Mouse (Mus musculus) WW6 (cell line): ENCODE measurements around the gene Rbm18.

ENCODE experiments used
- DNase-seq: peaks from one replicate; pipeline ENCODE4 v3.0.0-alpha.2; 2013; ENCODE audit warnings: low read depth, low spot score

The Rbm18 gene

DNA sequence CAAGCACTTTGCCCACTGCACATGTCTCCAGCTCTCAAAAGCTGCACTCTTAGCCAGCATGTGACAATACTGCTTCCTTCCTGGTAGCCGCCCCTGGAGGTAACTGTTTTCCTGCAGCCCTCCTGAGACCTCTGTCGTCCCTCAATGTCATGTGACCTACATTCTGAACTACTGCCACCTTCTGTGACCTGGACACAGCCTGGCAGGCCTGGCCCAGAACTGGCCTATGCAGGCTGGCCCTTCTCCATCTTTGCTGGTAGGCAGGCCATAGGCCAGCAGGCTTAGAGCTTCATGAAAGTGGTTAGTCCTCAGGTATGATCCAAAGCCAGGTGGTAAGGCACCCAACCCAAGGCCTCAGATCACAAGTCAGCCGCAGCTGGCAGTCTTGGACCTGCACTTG, 62.8 kb downstream of the Rbm18 start:
- no peak for DNase-seq

DNA sequence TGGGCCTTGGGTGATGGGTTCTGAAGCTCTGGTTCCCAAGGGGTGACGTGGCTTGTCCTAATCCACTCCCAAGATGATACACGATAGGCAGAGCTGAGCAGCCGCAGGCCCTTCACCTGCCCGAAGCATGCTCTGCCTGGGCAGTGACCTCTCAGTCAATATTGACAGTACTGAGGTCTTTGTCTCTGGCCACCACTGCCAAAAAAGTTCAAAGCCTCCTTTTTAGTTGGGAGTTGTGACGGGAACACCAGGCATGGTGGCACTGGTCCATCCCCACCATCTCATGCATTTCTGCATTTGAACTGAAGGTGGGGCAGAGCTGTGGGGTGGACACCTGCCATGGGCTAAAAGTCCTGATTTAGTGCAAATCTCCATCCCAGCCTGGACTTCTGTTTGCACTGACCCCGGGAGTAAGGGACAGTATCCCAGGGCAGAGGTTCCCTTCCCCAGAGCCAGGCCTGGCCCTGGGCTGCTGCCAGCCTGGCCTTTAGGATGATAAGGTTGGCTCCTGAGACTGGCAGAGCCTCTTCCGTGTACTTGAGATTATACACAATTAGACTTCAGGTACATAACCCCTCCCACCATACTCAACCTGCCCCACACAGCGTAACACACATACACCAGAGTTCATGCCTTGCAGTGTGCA, 64.8 kb downstream of the Rbm18 start:
- no peak for DNase-seq

DNA sequence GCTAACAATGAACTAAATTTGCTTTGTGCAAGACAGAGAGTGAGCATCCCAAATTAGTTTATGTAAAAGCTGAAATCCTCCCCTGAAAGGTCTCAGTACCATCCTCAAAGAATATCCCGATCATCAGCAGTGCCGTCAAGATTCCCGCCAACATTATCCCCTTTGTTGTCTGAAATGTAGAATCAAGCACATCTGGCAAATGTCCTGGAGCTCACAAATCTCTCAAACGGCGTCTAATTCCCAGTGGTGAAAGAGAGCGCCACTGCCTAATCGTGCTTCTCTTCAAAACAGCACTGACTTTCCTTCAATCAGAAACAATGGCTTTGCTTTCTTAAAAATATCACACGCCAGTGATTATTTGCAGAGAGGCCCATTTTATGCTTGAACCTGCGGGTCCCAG, 69.4 kb downstream of the Rbm18 start:
- DNase-seq, result no peak
